Mouse (Mus musculus) right cerebral cortex, adult 18-20 months (tissue): ENCODE results near the gene Tekt5.

Source experiments
- DNase-seq: peaks from one replicate; pipeline ENCODE4 v3.0.0; 2022; ENCODE audit warnings: mixed read lengths

Tekt5 gene

DNA sequence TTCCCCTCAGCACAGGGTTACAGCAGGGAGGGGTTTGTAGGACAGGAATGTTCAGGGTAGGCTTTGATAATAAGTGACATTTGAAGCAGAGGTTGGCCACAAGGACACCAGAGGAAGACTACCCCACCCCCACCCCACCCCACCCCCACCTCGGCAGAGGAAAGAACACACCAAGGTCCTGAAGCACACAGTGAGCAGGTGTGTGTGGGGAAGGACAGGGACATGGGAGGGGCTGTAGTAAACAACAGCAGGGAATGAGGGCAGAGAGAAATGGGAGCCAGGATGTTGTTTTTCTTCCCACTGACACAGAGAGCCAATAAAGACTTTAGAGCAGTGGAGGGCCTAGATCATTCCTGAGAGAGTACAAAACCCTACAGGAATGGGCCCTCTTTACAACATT lies 18.0 kb downstream of the Tekt5 start:
- no peak for DNase-seq

GRCm38 (mm10) chr16:10374254-10375011 lies 20.9 kb downstream of the Tekt5 start:
- peak; percentile 25 for DNase-seq

- DNase-seq: no peak
These were observed 22.9 kb downstream of the Tekt5 start for GRCm38 (mm10) chr16:10372372-10372771.

GRCm38 (mm10) chr16:10369996-10370395 lies 25.3 kb downstream of the Tekt5 start:
- no peak for DNase-seq

DNA sequence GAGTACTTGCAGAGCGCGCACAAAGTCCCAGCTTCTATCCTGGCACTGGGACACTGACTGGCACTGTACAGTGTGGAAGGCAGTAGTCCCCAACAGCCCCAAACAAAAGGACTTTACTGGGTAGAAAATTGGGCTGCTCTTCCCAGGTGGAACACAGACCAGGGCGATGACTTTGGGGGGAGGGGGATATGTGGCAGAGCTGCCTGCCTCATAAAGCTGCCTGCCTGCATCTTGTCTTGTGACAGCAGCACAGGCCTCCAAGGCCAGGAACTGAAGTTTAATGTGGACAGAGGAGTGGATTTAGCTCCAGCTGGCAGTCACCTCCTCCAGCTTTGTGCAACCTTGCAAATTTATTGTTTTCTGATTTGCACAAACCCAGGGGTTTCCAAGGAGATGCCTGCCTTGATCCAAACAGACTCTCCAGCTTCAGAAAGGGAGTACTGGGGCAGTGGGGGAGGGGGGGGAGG lies 25.8 kb downstream of the Tekt5 start:
- peak; percentile 16 for DNase-seq

GRCm38 (mm10) chr16:10366240-10367217 lies 28.8 kb downstream of the Tekt5 start:
- DNase-seq: peak; percentile 34

DNA sequence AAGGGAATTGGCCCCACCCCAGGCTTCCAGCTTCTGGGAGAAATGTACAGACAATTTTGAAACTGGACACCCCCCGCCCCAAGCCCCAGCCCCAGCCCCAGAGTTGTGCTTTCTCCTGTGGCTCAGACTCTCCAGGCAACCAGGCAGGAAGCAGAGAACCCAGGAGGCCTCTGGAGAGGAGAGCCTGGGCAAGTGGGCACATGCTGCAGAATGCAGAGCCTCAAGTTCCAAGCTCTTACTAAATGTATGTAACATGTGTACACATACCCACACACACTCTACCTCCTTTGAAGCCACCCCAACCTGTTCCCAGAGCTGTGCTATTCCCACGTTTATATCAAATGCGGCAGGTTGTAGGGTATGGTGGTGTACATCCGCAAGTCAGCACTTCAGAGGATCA lies 29.5 kb downstream of the Tekt5 start:
- DNase-seq: no peak

DNA sequence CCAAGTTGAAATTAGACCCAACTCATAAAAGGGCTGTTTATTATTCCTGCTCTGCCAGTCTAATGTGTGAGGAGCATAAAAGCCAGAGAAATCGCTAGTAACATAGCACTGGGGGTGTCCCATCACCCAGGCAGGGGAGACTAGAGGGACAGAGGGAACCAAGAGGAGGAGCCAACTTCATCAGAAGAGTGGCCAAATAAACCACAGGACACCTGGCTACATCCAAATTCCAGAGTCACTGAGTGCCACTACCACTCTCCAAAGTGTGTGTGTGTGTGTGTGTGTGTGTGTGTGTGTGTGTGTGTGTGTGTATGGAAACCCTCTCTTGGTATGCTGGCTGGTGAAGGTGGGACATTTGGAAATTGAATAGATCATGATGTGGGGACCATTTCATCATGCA lies 32.2 kb downstream of the Tekt5 start:
- DNase-seq: no peak

DNA sequence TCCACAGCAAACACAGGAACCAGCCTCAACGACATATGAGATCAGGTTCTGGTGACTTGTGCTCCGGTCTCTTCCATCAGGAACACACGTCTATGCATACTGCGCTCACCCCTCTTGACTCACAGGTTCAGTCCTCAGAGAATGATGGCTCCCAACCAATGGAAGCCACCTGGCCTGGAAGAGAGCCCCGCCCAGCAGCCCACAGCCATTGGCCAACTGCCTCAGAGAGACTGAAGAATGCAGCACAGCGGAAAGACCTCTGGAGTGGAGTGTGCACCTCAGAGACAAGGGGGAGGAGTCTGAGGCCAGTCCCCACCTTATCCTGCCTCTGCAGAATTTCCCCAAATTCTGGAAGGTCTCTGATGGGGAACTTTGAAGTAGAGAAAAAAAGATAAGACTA lies 36.0 kb downstream of the Tekt5 start:
- no peak for DNase-seq

DNA sequence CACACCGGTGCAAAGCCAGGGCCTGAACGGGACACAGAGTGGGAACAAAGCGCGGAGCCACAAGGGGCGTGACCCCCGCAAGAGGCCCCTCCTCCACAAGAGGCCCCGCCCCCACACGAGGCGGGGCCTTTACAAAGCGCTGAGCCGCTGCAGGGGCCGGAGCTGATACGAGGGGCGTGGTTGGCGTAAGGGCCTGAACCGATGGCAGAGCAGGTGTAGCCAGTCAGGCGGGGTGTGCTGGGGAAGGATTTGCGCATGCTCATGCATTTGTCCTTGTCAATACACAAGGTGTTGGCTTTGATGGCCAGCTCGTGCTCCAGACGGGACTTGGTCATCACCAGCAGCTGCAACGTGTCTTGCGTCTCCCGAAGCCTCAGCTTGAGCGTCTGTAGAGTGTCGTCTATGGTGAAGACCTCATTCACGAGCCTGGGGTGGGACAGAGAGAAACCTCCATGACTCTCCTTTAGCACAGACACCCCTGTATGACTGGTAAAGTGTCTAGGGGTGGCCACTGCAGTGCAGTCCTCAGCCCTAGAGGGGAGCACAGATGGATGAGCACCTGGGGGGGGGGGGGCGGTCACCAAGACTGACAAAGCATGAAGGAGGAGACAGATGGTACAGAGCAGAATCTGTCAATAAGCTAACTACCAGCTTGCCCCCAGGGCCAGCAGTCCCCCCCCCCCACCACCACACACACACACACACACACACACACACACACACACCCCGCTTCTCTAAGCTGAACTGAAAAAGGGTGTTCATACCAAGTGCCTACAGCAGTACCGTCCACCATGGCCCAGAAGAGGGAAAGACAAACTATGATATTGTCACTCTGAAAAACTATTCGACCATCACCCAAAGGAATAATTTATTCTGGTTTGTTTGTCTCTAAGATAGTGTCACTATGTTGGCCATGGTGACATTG lies 37.0 kb downstream of the Tekt5 start:
- no peak for DNase-seq

GRCm38 (mm10) chr16:10355004-10355403 lies 40.3 kb downstream of the Tekt5 start:
- peak; percentile 32 for DNase-seq

DNA sequence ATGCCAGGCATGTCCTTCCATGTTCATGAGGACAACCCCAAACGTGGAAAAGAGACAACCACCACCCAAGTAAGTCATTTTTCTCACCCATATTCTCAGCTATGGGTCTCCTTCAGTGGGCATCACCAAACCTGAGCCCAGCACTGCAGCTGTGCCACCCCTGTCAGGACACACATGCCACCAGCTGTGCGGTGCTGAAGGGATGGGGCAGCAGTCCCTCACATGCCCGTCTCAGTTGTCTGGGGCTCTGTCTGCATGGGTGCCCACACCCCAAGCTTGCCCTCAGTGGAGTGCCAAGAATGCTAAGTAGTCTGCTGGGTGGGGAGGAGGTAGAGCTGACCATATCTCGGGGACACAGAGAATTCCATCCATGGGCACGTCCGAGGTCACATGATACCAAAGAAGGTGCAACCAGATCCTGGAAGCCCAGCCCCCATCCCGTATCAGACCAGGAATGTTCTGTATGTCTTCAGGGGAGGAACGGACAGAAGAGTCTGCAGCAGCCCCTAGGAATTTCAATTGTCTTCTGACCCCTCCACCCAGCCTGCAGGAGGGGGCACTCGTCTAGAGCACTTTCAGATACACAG lies 44.1 kb downstream of the Tekt5 start:
- DNase-seq: no peak

DNA sequence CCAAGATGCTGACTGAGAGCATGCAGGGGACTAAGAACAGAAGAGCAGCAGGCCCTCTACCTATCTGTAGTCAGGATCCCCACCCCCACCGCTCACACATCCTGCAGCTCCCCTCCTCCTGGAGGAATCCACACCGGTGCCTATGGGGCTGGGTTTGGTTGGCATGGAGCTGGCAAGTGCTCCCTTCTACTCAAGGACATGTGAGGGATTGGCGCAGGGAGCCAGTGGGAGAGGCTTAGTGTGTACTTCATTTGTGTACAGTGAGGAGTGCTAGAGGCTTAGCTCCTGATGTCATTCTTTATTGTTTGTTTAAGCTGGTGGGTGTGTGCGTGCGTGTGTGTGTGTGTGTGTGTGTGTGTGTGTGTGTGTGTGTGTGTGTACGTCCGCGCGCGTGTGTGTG lies 45.4 kb downstream of the Tekt5 start:
- no peak for DNase-seq

DNA sequence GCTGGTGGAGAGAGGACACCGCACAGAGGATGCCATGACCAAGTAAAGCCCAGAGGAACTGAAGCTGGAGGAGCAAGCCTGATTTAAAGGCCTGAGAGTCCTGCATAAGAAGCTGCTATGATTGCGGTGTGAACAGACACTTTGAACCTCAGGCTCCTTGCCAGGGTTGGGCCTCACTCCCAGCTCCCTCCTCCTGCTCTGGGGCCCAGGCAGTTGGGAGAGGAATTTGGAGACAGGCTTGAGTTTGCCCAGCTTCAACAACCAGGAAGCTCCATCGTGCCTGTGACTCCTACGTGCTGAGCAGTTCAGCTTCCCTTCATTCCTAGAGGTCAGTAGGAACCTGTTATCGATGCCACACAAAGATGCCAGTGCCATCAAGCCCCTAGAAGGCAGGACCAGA lies 45.9 kb downstream of the Tekt5 start:
- no peak for DNase-seq

DNA sequence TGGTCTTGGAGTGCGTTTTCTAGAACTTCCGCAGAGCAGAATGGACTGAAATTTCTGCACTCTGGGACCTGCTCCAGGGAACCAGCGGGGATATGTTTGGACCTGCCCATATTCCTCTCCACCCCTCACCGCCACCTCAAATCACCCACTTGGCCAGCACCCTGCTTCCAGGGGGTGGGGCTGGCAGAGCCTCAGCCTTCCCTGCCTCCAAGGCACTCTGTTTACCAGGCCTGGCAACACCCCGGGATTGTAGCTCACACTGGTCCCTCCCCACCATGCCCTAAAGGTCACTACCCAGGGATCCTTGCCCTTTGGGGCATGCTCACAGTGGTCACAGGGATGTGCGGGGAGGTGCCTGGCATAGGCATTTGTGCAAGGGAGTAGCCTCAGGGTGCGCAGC lies 47.7 kb downstream of the Tekt5 start:
- no peak for DNase-seq

DNA sequence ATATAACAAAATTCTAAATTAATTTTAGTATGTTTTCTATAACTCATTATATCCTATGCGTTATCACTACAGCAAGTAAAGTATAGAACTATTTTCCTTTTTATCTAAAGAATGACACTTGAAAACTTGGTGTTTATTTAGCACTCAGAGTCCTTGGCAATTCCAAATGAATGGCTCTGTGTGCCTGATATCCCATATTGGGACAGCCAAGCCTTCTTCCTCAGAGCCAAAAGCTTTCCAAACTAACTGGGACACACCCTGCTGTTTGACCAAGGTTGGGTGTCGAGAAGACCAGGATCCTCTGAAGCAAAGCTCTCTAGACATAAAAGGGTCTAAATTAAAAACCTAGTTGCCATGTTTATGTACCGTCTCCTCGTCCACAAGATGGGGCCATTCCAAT lies 54.2 kb downstream of the Tekt5 start:
- DNase-seq: no peak

GRCm38 (mm10) chr16:10339930-10340329 lies 55.4 kb downstream of the Tekt5 start:
- DNase-seq: no peak

- peak; percentile 12 for DNase-seq
These were observed 56.7 kb downstream of the Tekt5 start for GRCm38 (mm10) chr16:10338601-10339000.

DNA sequence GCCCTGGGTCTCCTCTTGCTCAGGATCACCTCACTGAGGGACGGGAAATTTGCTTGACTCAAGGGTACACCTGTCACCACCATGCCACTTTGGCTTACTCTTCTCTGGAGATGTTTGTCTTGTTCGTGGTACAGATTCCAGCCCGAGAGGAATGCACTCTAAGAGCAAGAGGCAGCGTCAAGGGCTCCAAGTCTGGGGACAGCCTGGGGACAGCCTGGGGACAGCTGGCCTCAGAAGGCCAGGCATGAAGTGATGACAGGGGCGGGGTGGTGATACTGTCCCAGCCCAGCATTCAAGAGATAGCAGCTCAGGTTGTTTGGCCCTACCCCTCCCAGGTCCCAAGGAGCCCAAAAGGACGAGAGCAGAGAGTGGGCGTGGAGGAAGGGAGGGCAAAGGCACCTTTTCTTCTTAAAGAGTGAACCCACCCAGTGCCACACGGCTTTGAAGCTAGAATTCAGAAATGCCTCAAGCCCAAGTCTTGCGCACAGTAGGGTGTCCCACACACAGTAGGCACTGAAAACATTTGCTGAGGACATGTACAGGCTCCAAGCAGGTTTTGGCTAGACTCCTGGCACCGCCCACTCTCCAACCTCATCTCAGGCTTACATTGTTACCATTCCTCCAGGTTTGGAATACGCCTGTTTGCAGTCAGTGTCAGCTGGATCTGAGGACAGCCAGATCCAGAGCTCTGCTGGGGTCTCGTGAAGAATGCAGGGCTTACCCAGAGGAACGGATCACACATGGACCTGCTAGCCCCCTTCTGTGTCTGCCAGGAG lies 57.7 kb downstream of the Tekt5 start:
- peak; percentile 19 for DNase-seq

DNA sequence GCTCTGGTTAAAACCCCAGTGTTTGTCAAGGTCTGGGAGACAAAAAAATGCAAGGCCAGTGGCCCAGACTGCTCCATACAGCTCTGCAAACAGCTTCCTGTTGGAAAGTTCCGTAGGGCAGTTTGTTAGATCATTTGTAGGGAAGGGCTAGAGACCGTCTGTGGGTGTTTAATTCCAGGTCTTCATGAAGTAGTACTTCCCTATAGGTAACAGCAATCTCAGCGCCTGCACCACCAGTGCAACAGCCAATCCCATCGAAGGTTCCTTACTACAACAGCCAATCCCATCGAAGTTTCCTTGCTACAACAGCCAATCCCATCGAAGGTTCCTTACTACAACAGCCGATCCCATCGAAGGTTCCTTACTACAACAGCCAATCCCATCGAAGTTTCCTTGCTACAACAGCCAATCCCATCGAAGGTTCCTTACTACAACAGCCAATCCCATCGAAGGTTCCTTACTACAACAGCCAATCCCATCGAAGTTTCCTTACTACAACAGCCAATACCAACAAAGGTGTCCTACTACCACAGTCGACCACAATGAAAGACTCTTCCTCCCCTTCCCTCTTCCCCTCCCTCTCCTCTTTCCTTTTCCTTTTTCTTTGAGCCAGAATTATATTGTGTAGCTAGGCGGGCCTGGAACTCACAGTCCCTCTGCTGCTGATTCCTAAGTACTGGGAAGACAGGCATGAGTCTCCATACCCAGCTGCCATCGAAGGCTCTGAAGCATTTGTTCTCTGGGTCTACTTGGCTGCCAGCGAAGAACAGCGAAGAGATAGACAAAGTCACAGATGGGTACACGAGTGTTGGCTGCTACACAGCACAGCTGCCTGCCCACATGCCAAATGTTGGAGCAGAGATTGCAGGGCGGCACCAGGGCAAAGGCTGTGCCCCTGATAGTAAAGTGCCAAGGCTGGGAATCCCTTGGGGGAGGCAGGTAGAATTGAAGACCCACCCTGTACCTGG lies 58.6 kb downstream of the Tekt5 start:
- no peak for DNase-seq
